Mouse (Mus musculus) heart, adult 8-10 months (tissue): ENCODE data around the gene BC035044. TPM values are rescaled to one million over a fixed set of nuclear protein-coding genes. Genes with fewer than 3 reads are reported as not detected.
"Not testable (repeated sequence)": the region's sequence is repeated elsewhere in the genome, so short reads cannot be mapped to it uniquely, and the experiment has no call there.

ENCODE experiments used
- DNase-seq: peaks from one replicate; pipeline ENCODE4 v3.0.0; 2022; ENCODE audit warnings: low spot score
- microRNA-seq: library from miRNA; unstranded; fragments of <30 nt; microRNA quantifications from one replicate; pipeline ENCODE4 v1.2.0, GENCODE M21; 2022
- total RNA-seq, 4 experiments: library from RNA; stranded (reverse); gene quantifications; 2 replicates each; pipeline ENCODE4 v1.2.4; 2022

The BC035044 gene
- total RNA-seq, 4 experiments from 2014 or later = 0.22 to 0.38 (median 0.25) TPM

GRCm38 (mm10) chr6:128835571-128835970, 55.4 kb downstream of the BC035044 start:
- no peak for DNase-seq

DNA sequence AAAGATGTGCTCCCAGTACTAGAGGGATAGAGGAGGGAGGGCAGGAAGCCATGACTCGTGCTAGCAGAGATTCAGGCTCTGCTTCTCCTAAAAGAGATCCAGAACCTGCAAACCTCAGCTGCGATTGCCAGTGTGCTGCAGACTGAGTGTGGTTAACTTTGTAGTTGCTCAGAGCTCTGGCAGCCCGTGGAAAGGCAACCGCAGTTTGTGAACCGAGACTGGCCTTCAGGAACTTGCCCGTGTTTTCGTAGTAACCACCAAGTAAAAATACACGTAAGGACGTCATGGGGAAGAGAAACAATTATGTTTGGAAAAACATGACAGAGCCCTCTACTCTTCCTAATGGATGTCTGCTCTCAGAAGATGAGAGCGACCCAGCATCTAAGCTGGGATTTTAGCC, 57.9 kb downstream of the BC035044 start:
- DNase-seq = no peak

DNA sequence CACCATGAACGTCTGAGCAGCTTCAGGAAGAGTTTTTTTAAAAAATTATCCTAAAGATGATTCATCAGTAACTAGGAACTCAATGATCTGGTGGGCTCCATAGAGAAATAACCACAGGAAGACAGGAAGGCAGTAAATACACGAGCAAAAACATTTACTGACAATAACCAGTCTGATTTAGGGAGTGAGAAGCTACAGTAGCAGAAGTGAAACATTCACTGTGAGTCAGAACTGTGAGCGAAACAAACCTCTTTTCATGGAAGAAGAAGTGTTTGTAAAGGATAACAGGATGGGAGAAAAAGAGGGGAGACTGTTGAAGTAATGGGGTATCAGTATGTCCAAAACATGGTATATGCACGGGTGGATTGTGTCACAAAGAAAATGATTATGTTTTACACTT, 61.1 kb downstream of the BC035044 start:
- no peak for DNase-seq

DNA sequence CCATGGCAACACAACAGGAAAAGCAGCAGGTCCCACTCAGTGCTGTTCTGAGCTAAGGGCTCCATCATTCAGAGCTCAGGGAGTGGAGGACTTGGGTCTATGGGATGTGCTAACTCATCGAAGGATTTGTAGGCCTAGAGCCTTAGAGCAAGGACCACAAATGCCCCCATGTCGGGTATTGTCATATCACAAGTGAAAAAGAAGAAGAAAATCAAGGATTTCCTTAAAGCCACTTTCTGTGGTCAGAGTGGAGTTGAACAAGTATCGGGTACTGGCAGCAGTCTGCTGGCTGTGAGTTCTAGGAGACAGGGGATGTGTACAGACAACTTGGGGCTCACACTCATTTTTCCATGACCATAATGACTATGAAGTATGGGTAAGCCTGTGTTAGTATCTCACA, 64.1 kb downstream of the BC035044 start:
- no peak for DNase-seq

DNA sequence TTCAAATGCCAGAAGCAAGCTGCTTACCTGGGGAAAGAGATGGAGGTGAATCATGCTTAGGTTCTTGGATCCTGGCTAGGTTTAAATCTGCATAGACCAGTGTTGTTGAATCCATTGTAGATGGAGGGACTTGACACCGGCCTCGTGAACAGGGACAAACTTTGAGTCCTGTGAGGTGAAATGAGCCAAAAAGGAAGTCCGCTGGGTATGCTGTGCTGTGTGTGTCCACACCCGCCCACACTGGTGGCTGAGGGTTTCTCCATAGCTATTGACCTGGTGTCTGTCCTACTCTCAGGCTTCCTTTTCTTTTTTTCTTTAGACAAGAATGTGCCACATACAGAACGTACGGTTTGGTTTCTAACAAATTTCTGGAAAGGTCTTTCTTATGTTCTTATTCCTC, 64.8 kb downstream of the BC035044 start, which contains the start of the genes Gm44511 and Klrb1b:
Gene Gm44511 (minus strand): TSS at position 184 of the 400 bp plus-strand sequence.
Gene Klrb1b (minus strand): TSS at position 200 of the 400 bp plus-strand sequence.
- no peak for DNase-seq

DNA sequence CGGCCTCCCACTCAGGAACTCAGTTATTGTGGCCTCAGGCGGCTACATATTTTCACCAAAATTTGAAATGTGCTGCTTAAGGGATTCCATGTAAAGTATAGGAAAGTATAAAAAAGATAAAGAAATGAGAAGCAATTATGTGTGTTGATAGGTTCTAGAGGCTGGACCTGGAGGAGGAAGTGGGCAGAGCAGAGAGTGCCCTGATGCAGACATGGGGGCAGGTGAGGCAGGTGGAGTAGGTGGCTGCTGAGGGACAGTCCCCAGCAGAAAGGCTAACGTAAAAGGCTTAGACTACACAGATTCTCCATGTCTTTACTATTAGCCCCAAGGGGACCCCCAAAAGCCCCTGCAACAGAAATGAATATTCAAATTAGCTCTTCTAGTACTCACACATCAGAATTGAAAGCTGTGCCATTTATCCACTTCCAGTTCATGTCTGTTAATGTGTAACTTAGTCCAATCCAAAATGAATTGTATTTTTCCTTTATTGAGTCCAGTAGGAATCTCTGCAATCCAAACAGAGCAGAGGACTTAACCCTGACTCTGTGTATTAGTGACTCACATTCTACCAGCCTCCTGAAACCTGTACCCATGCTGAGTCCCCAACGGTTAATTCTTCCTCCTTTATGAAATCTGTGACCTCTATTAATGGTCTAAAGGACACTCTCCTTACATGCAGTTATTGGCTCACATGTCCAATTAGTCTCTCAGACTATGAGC, 72.7 kb downstream of the BC035044 start:
- DNase-seq = no peak

DNA sequence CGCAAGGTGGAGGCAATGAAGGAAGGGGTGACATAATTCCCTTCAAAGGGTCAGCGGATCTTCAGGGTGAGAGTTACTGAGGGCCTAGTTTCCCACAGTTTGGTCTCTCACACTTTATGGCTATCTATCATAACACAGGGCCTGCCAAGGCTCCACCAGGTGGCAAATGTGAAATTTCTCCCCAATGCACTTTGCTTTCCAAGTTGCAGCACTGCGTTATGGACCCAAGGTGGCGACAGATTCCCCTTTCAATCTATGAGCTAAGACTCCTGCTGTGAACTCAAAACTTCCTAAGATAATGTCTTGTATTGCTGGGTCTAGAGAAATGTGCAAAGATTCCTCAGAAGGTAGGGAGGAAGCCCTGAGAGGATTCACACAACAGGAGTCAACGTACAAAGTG, 82.4 kb downstream of the BC035044 start:
- DNase-seq = no peak

DNA sequence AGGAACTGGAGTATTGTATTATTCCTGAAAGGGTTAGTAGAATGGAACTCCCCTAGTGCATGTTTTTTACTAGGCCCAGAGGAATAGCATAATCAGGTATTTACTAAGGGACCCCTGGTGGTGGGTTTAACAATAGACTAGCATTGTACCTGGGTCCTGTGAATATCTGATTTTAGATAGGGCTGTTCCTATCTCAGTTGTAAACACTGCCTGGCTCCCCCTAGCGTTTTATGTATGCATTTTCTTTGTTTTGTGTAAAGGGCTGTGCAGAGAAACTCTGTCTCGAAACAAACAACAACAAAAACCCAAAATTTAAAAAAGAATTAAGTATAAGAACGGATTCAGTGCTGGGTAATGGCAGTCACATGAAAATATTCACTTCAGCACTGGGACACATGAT, 83.9 kb downstream of the BC035044 start:
- DNase-seq = no peak

DNA sequence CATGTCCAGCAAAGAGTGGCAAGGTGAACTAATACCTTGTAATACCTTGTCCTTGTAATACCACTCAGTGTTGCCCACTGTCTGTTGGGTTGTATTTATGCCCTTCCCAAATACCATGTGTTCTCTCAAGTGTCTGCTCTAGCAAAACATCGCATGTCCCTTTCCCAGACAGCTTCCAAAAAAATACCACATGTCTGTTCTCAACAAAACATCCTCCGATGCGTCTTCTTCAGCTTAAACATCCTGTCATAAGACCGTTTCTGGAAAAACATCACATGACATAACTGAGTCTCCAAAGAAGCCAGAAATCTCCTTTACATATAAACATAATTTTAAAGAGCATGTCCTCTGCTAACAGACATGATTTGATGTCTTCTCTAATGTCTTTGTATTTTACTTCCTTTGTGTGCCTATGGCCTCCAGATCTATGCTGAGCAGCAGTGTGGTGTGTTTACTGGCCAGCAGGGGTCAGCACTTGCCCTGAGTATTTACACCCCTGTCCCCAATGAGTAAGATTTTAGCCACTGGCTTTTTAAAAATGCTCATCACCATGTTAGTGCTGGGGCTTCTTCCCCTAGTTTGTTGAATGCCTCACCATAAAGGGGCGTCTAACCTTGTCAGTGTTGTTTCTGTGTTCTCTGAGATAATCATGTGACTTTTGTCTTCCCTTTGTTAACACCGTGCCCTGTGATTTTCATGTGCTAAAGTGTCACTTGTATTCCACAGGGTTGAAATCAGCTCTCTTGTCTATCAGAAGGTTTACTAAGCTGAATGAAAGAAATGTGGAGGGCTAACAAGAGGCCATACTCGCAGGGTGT, 85.9 kb downstream of the BC035044 start:
- DNase-seq = peak; percentile 48

DNA sequence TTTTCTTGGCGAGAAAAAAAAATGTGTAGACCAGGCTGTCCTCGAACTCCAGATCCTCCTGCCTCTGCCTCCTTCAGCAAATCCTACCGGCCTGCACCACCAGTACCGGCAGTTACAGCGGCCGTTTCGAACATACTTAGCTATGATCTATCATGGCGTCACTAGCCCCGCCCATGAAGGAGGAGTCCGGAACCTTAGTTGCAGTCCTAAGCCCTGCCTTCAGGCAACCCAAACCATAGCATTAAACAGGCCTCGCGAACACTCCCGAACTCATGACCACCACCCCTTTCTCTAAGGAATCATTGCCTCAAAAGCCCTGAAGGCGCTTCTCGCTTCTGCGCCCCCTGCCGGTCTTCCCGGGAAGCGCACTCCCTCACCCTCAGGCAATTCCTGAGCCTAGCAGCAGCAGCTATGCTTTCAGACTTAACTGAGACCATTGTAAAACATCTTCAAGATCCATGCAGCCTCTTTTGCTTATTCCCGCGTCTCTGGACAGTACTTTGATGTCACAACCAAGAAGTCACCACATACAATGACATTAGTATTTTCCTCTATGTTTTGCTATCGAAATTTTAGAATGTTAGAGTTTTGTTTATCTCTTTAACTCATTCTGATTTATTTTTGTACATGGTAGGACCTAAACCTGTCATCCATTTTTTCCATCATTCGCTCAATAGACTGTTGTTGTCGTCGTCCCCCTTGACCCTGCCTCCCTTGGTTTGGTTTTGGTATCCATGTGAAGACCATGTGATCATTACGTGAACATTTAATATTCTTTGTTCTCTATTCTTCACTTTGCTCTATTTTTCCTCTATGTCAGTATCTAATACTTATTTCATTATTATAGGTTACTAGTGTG, 87.7 kb downstream of the BC035044 start:
- DNase-seq = peak; percentile 95

DNA sequence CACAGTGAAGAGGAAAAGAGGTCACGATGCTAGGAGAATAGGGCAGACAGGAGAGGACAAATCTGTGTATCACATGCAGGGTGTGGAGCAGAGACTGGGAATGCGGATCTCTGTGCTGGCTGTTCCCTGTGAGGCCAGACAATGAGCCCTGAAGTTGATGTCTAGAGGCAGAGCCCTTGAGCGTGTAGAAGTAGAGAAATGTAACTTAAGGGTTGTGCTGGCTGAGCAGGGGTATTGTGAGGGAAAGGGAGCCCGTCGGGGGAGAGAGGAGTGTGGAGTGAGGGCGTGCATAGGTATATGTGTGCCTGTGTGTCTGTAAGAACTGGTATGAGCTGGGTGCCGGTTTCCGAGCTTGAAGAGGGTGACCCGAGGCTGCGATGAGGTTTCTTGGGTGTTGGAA, 88.4 kb downstream of the BC035044 start:
- DNase-seq = no peak

- DNase-seq = not testable (repeated sequence)
Observed at GRCm38 (mm10) chr6:128800696-128801095, 90.2 kb downstream of the BC035044 start.

GRCm38 (mm10) chr6:128799896-128800270, 91.0 kb downstream of the BC035044 start:
- DNase-seq = no peak

DNA sequence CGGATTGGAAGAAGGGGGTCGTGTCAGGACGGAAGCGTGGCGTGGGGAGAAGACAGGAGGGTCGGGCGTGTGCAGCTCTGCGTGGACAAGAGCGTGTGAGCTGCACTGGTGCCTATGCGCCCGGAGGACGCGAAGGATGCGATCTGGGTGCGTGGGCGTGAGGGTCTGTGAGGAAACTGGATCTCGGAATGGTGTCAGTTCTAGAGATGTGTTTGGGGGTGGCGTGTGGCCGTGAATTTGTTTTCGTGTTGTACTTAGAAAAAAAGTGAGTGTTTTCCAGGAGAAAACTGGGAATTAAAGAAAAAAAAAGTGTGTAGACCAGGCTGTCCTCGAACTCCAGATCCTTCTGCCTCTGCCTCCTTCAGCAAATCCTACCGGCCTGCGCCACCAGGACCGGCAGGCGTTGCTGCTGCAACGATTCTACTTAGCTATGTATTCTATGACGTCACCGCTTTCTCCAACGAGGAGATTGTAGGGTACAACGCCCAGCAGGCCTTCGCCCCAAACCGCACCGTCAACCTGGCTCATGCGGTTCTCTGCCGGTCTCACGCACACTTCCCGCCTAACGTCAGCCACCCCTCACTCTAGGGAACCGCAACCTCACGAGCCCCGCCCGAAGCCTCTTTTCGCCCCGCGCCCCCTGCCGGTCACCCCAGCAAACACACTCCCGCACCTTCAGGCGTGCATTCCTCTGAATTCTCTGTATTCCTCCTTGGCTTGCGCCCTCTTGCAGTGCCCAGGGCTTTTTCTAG, 91.6 kb downstream of the BC035044 start:
- DNase-seq = peak; percentile 90

Small RNAs within 50 kb of the gene (microRNA-seq; reads per million reads assigned to microRNA genes)
- gene Gm27336 = not detected

Other genes starting within 250 kb of the BC035044 start
- gene Clec2h, start 228.7 kb downstream of the BC035044 start, total RNA-seq = under 1 TPM in 2 of 4 experiments, not detected in 2; 0.50 to 0.75 TPM
- gene Klrb1, start 168.1 kb downstream of the BC035044 start, total RNA-seq = not detected
- gene Klrb1c, start 101.9 kb downstream of the BC035044 start, total RNA-seq = under 1 TPM in 3 of 4 experiments, not detected in 1; 0.14 to 0.32 (median 0.31) TPM
- not detected for gene Gm44511, start 64.8 kb downstream of the BC035044 start, total RNA-seq
- gene Klrb1b, start 64.8 kb downstream of the BC035044 start, total RNA-seq = not detected
- gene Clec2i, start 3.5 kb downstream of the BC035044 start, total RNA-seq = under 1 TPM in 1 of 4 experiments, not detected in 3; 0.27 TPM
- 1 to 10 TPM; 1.2 to 2.7 (median 1.3) TPM for gene Clec2g, start 43.3 kb upstream of the BC035044 start, total RNA-seq
- under 1 TPM in 3 of 4 experiments, not detected in 1; 0.16 to 0.25 (median 0.19) TPM for gene Klrb1f, start 154.8 kb upstream of the BC035044 start, total RNA-seq
- under 1 TPM in 1 of 4 experiments, not detected in 3; 0.47 TPM for gene Clec2e, start 209.8 kb upstream of the BC035044 start, total RNA-seq